Mouse (Mus musculus) heart, postnatal 25 days (tissue): Measurements from ENCODE around the gene Cacna2d3. TPM values are rescaled to one million over a fixed set of nuclear protein-coding genes. Genes with fewer than 3 reads are reported as not detected.

ENCODE experiments used
- DNase-seq: peaks from one replicate; pipeline ENCODE4 v3.0.0; 2022; ENCODE audit warnings: low spot score
- intact Hi-C: fragments of 180-260 bp; cut with DNase I; formaldehyde crosslinking; loops from one replicate; pipeline ENCODE4 v1.15.1; 2025
- total RNA-seq, 2 experiments: library from RNA; stranded (reverse); gene quantifications; 2 replicates each; pipeline ENCODE4 v1.2.3; 2021

Cacna2d3 gene
- under 1 TPM; 0.31 to 0.60 TPM for total RNA-seq

DNA sequence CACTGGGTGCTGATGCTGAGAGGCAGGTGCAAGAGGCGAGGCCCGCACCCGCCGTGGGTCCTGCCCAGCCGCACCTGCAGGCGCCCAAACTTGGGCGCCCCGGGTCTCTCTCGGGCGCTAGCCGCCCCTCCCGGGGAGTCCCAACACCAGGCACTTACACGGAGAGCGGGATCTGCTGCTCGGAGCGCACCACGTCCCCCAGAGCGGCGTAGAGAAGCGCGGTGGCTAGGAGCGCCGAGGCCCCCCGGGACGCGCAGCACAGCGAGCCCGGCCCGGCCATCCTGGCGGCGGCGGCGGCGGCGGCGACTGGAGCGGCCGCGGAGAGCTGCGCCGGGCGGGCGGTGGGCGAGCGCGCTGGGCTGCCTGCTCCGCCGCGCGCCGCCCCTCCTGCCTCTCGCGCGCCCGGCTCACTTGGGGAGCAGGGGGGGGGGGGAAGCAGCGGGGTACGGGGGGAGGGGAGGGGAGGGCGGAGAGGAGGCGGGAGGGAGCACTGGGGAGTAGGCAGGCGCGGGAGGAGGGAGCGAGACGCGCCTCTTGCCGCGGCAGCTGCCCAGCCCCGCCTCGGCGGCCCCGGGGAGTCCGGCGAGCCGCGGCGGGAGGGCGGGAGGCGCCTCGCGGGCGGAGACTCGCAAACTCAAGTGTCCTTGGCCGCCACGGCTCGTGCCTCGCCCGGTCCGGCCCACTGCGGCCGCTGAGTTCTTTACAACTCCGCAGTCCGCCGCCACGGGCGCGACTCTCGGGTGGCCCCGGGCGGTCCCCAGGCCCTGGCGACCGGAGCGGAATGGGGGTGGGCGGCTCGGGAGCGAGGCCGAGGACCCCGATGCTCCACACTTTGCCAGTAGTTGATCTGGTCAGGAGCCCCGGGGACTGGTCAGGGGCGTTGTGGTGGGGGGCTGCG, at the start of gene Cacna2d3:
Gene Cacna2d3 (minus strand): TSS at position 377 of the 898 bp plus-strand sequence.
- DNase-seq = peak; percentile 17
- intact Hi-C loops = no loop called here

DNA sequence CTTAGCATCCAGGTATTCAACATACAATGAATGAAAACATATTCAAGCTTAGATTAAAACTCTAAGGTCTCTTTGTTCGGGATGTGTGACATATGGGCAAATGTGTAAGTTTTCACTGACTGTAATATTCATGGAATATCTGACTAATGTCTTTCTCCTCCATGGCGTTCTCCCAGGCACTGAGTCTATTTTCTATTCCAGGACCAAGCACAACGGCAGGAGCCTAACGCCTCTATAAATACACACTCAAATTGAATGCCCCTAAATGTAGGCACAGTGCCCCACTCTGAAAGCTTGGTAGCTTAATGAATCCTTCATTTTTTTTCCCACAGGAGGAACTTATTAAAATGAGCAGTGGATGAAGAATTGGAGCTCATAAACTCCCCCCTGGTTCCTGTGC, 47.8 kb upstream of the Cacna2d3 start:
- DNase-seq = no peak

DNA sequence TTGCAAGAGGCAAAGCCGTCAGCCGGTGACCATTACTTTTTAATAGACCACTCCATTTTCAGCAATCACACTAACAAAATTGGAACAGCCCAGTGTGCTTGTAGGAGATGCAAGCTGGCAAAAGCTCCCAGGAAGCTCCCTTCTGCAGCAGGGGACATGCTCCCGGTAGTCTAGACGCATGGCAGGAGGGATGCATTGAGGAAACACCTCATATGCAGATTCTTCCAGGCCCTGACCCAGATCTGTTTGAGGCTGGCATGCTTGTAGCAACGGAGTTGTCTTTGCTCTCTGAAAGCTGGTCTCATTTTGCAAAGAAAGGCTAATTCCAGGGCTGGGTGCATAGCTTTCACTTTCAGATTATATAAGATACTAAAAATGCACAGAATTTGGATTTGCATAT, 31.2 kb upstream of the Cacna2d3 start:
- DNase-seq = no peak
- intact Hi-C loops = no loop called here

More for the DNA sequence above, 47.8 kb upstream of the Cacna2d3 start:
- intact Hi-C loops = no loop called here

DNA sequence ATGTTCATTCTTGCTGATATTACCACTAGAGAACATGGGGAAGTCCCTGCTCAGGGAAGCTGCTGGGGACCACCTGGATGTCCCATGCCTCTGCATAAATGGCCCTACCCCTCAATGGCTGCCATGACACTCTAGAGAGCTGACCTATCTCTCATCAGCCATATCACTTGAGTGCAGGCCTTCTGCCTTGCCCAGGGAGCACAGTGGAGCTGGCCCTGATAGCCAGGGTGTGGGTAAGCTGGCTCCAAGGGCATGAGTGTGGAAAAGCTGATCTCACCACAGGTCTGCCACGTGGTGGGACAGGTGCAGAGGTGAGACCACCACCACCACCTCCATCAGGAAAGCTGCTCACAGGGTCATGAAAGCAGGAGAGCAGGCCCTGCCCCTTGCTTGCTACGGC, 17.1 kb upstream of the Cacna2d3 start:
- intact Hi-C loops = no loop called here
- DNase-seq = no peak

DNA sequence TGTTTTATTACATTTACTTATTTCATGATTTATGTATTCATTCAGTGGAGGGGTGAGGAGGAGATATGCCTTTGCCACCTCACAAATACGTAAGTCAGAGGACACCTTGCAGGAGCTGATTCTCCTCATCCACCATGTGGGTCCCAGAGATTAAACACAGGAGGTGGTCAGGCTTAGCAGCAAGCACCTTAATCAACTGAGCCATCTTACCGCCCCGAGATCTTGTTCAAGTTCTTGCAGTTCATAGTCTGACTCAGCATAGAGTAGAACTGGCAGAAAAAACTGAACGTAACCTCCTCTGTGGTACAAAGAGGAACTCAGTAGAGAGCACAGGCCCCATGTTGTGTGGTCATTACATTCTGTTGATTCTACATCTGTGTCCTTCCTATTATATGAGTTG, 8.6 kb upstream of the Cacna2d3 start:
- intact Hi-C loops = no loop called here
- DNase-seq = no peak

DNA sequence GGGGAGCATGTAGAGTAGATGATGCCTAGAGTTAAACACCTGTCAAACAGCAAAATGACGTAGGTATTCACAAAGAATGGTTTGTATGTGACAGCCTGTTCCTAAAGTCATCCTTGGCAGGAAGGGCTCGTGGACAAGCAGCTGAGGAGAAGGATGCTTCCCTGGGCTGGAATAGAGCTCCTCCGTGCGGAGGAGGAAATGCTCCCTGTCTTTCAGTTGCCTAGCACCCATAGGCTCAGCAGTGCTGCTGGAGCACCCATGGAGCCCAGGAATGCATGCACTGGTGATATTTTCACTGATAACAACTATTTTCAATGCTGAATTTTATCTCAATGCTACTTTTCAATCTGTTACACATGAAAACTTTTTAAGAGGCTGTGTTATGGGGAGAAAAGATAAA, 7.3 kb upstream of the Cacna2d3 start:
- intact Hi-C loops = no loop called here
- DNase-seq = no peak

DNA sequence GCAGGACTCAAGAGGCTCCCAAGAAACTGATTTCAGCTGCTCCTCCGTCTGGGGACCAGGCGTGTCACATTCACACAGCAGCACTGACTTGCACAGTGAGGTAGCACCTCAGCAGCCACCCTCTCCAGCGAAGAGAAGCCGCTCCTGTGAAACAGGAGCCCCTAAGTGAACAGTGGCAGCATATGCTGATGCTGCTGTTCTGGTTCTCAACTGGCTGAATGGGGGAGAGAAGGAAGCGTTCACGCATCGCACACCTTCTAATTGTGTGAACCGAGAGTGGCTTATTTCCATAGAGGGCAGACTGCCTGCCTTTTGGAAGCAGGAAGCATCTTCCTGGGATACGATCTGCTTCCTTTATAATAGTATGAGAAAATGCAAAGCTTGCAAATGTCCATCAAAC, 5.9 kb upstream of the Cacna2d3 start:
- intact Hi-C loops = no loop called here
- DNase-seq = no peak

DNA sequence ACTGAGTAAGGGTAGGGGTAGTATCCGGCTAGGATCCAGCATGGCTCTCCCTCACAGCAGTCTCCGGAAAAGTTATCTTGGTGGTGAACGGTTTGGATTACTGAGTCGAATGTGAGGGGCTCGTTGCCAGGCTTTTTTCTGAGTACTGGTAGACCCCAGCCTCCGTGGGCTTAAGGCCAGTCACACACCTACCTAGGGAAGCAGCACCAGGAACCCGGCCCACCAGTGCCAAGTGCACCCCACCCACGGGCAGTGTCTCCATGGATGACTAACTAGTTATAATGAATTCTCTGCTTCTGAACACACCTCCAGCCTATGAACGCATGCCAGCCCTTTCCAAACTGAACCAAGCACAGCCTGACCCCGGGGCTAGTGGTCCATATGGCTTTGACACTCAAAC, 1.6 kb upstream of the Cacna2d3 start:
- DNase-seq = no peak
- intact Hi-C loops = no loop called here

DNA sequence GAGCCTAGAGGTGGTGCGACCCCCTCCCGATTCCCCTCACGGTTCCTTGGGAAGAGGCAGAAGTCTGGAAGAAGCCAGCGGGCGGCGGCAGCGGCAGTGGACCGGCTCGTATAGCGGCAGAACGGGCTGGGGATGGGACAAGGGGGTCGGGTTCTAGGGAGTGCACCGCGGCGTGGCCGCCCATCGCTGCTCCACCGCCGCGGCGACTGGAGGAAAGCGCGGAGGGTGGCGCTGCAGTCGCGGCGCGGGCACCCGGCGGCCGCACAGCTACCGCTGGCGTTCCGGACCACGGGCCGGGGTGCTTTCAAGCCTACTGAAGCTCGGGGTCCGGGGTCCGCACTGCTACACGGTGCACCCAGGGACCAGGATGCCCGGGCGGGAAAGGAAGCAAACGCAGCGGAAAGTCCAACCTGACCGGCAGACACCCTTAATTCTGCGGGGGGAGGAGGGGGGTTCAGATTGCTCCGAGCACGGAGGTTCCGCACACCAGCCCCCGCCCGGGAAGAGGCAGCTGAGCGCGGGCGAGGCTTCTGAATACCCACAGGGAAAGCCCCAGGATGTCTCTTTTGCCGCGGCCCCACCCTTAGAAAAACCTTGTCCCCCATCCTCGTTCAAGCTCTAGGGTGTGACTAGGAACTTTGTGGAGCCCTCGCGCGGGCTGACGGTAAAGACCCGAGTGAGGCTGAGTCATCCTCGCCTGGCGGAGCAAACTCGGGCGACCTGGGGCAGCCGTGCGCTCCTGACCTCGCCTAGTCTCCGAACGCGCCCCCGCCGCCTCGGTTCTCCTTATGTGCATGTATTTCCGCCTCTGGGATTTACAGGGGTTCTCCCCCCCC, 940 bp upstream of the Cacna2d3 start:
- DNase-seq = no peak

DNA sequence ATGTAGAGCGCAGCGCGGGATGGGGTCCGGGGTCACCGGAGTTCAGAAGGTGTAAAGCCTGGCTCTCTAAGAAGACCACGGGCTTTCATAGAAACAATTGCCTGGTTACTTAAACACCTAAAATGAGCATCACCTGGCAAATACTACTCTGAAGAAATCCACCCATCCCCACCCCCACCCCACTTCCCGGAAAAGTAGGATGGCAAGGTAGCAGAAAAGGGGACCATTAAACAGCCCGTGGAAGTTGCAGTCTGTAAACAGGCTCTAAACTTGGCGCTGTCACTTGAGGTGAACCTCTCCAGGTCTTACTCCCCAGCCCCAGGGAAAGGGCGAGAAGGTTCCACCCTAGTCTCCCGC, 555 bp downstream of the Cacna2d3 start:
- intact Hi-C loops = no loop called here

More for the DNA sequence above, 940 bp upstream of the Cacna2d3 start:
- intact Hi-C loops = no loop called here

DNA sequence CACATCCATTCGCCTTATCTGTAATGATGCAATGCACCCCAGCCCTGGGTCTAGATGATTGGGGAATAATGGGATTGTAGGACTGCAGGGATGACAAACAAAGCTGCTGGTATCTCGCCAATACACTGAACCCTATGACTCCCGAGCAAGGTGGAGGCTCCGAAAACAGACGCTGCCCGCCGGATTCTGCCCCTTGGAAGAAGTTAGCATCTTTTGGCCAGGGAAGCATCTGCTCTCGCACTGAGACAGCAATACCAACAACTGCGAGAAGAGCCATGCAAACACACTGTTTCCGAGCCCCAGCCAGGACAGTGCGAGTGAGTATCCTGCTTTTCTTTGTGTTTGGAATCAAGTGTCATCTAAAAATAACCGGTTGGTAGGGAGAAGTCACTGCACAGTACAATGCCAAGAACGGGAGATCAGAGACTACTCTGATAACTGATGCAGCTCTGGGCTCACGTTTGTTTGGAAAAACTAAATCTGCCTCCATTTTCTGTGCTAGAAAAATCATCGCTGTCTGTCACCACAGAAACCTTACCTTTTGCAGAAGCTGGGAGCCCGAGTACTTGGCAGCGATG, 1.2 kb downstream of the Cacna2d3 start:
- no peak for DNase-seq
- intact Hi-C loops = no loop called here

More for the DNA sequence above, 555 bp downstream of the Cacna2d3 start:
- no peak for DNase-seq

DNA sequence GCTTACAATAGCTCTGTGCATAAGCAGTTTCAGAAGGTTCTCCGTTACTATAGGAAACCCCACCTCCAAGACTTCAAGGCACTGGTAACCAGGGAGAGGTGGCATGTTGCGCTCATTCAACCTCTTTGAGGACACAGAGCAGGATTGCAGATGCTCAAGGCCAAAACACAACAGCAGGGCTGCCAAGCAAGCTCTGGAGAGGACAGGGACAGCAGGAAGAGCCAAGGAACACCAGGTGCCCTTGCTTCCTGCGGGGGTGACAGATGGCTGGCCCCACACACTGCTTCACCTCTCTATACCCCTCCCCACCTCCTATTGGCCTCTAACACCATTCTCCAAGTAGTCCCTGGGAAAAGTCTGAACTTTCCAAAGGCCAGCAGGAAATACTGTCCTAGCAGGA, 9.0 kb downstream of the Cacna2d3 start:
- no peak for DNase-seq
- intact Hi-C loops = no loop called here

DNA sequence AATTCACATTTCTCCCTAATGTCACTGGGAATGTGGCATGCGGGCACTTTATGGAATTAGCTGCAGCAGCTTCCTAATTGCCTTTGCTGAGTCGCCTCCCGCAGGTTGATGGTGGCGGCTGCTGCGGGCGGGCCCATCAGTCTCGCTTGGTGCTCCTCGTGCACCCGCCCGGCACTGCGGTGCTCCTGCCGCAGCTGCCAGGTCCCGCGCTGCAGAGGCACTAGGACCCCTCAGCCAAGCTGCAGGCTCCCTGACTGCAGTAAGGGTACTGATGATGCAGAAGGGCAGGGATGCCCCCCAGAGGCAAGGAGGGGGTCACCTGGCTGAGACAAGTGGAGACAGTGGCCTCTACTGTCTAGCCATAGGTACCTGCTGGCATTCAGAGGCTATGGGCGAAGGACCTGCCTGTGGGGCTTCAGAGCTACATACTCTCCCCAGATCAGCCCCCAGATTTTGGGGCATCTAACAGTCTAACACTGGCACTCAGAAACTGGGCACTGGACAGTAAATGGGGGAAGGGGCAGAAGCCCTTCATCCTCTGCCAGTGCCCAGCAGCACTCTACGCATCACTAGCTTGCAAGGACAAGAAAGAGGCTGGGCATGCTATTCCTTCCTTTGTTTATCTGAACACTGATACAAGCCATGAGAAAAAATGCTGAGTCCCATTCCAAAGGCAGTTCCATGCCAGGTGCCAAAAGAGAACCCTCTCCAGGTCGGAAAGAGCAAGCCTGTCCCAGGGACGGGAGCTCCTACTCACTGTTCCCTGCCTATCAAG, 13.9 kb downstream of the Cacna2d3 start:
- DNase-seq = no peak
- intact Hi-C loops = no loop called here

DNA sequence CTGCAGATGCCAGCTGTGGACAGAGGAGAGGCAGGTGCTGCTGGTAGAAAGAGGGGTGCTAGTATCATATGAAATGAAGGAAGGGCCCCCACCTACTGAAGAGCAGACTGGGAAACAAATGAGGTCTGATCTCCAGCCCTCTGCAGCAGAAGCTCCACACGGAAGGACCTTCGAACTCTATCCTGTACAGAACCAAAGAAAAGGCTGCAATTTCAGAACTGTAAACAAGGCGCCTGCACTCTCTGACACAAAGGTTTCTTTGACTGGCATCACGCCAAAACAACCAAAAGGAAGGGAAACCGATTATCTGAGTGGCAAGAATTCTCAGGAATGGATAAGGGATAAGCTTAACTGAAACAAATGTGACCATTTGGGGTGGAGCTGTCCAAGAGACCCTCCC, 18.9 kb downstream of the Cacna2d3 start:
- no peak for DNase-seq
- intact Hi-C loops = no loop called here

DNA sequence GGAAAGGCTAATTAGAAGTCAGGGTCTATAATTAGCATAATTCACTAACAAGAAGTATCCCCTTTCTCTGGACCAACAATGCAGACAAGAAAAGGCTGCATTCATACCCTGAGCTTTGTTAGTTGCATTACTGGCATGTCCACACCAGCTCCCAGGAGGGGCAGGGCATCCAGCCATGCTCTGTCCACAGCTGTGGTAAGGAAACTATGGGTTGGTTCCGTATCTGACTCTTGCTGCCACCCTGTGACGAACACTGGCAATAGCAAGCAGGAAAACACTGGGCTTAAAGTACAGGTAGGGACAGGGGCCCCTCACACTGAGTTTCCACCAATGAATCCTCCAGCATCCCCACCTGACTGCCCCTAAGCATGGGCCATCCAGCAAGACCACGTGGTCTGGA, 25.5 kb downstream of the Cacna2d3 start:
- intact Hi-C loops = no loop called here
- no peak for DNase-seq

DNA sequence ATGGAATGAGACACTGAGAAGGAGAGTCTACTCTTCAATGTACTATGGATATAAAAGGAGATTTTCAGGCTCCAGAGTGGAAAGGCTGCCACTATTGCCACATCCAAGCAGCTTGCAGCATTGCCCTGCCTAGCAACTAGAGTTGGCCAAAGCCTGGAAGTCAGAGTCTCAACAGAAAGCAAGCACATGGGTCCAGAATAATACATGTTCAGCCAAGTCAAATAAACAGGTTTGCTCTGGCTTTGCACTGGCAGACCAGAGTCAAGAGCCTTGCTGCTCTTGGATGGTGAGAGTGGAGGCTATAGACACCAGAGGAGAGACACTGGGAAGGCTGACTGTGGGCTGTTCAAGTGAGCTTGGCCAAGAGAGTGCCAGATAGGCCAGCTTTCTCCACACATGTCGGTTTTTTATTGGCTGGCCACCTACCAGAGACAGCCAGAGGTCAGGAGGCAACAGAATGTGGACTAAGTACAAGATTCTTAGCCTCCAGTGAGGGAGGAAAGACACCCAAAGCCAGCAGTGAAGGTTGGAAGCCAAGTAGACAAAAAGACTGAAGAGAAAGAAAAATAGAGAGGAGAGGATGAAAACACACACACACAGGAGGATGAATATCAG, 49.1 kb downstream of the Cacna2d3 start:
- intact Hi-C loops = no loop called here
- no peak for DNase-seq

DNA sequence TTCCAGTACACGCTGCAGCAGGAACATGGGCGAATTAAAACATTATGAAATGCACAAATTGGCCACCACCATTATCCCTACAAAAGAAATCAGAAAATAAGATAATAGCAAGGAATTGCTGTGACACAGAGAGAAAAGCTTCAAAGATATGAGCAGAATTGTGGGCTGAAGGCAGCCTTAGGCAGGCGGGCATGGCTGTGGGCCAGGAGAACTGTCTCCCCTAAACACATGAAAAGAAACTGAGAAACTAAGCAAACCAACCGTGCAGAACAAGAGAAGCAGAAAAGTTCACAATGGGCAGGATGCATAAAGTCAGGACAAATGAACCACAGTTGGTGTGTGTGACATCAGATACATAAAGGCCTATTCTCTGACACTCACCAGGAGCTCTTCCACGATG, 51.8 kb downstream of the Cacna2d3 start:
- intact Hi-C loops = no loop called here
- no peak for DNase-seq

DNA sequence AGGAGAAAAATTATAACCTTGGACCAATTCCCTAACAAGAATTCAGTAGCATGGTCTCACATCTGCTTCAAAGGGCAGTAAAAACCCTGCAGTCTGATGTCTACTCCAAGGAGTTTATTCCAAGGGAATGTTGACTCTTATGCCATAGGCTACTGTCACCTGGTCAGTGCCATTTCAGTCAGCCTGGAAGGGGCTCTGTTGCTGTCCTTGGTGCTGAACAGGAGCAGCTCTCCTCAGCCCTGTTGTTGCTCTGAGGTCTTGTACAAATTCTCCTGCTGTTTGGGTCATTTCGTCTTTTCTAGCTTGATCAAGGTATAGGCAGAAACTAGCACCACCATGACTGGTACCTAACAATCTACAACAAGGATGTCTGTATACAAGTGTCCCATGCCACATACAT, 64.7 kb downstream of the Cacna2d3 start:
- no peak for DNase-seq
- intact Hi-C loops = no loop called here

DNA sequence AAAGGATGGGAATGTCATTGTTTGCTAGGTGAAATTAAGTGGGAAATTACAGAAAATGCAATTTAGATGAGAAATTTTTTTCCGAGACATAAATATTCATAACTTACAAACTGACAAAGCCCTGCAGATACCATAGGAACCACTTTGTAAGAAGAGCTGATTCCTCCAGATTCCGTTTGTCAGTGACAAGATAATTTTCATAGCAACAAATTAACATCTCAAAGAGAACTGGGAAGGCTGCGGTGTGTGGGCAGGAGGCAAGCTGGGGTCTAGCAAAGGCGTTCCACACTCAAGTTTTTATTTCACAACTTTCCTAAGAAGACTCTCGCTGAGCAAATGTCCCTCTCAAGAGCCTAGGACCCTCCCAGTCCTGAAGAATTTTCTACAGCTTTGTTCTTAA, 71.1 kb downstream of the Cacna2d3 start:
- DNase-seq = no peak
- intact Hi-C loops = no loop called here

DNA sequence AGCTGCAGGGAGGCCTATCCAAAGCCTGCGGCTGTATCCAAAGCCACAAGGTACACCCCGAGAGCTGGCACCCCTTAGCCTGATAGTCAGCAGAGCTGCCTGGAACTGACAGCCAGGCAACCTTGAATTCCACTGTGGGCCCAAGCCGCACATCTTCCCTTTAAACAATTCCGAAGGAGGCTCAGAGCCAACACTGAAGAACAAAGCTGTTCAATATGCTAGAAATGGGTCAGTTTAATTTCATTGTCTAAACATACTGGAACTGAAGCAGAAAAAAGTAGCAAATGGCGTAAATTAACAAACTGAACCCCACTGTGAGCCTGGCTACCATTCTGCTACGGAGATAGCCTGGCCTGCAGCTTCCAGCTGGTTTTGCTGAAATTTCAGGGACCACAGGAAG, 72.9 kb downstream of the Cacna2d3 start:
- intact Hi-C loops = no loop called here
- DNase-seq = no peak
